Mouse (Mus musculus): ENCODE results near the gene Ptgdr.
"Not testable (repeated sequence)": the region's sequence is repeated elsewhere in the genome, so short reads cannot be mapped to it uniquely, and the experiment has no call there.

Ptgdr gene

DNA sequence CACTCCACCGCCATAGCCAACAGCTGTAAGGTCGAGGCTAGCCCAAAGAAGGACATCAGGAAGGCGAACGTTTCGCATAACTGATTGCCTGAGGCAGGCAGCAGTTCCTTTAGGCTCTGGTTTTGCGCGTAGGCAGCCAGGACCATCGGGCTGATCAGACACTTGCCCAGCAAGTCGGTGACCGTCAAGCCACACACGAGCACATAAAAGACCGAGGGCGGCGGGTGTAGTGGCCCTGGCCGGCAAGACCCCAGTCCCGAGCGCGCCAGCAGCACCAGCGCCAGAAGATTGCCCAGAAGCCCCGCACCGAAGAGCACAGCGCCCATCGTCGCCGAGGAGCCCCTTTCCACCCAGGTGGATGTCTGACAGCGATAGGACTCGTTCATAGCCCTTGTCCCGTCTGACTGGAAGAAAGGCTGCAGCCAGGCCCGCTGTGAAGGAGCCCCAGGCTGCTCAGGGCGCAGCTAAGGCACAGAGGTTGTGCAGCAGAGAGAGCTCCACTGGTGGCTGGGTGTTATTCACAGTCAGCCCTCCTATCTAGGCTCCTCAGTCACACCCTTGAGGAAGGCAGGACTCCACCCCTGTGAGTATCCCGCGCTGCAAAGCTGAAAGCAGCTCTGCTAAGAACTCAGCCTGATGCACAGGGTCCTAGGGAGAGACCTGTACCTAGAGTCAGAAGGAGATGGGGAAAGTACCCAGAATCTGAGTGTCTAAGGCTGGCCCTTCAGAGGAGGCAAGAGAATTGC, at the start of gene Ptgdr:
Gene Ptgdr, minus strand, starts transcription at position 508 of the 746 bp plus-strand sequence.
- no peak for DNase-seq

DNA sequence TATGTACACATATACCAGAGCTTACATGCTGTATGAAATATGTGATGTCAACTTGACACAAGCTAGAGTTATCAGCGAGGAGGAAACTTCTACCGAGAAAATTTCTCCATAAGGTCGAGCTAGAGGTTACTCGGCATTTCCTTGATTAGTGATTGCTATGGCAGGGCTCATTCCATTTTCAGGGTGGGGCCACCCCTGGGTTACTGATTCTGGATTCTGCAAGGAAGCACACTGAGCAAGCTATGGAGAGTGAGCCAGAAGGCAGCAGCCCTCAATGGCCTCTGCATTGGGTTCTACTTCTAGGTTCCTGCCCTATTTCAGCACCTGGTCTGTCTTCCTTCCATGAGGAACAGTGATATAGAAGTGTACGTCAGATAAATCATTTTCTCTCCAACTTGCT, 48.6 kb upstream of the Ptgdr start:
- DNase-seq, result no peak

GRCm38 (mm10) chr14:44904199-44904598, 45.0 kb upstream of the Ptgdr start:
- DNase-seq, result no peak

DNA sequence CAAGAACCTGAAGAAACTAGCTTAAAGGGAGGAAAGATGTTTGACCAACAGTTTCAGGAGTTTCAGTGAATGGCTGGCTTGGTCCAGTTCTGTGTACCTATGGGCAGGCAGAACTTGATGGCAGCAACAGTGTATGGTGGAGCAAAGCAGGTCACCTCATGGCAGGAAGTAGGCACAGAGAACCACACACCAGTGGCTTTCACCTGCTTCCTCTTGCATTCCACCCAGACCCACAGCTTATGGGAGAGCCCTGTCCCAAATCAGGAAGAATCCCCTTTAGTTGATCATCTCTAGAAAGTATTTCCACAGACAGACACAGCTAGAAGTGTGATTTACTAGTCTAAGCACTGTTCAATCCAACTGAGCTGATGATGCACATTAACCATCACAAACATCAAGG, 42.6 kb upstream of the Ptgdr start:
- not testable (repeated sequence) for DNase-seq

DNA sequence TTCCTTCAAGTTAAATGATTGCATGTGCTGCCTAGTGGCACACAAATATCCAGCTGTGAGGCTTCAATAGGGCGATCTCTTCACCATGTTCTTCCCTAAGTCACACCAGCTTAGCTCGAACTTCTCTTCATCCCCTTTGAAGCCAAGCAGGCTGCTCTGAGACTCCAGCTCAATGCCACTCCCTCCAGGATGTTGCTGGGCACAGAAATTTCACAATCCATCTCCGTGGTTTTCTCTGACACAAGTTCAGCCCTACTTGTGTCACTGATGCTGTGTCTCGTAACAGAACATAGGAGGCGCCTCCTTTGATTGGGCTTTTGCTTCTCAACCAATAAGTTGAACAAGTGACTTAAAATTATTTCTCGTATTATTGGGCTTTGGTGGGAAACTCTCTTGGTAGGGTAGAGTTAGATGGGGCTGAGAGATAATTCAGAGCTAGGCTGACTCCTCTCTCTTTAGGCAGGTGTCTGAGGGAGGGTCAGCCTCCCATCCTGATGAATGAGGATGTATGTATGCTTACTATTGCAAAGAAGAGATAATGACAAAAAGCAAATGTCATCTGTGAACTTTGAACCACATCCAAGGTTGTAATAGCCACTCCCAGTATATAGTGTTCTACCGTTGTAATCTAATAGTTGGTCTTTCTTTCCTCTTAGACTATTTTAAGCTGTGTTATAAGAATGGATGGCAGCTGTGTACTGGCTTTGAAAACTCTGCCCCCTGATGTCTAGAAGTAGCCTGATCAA, 32.4 kb upstream of the Ptgdr start:
- DNase-seq, result no peak

- no peak for DNase-seq
Measured at GRCm38 (mm10) chr14:44869686-44870085, 10.5 kb upstream of the Ptgdr start.

DNA sequence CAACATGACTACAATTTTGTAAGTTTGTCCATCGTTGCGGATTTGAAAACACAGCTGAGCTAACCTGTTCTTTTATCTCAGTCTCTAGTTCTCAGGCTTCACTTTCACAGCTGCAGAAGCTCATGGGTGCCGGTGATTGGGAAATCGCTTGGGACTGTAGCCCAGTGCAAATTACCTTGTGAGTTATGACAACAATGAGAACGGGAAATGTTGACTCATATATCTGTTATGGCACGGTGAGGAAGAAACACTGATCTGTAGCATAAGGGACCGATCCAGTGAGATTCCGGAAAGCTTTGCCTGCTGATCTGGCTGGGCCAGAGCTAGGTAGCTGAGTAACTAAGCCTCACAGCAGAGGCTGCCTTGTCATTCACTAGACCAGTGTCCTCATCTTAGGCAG, 6.5 kb upstream of the Ptgdr start:
- no peak for DNase-seq

- no peak for DNase-seq
Measured at GRCm38 (mm10) chr14:44863086-44863485, 3.9 kb upstream of the Ptgdr start.

- no peak for DNase-seq
Measured at GRCm38 (mm10) chr14:44861161-44861560, 2.0 kb upstream of the Ptgdr start.

DNA sequence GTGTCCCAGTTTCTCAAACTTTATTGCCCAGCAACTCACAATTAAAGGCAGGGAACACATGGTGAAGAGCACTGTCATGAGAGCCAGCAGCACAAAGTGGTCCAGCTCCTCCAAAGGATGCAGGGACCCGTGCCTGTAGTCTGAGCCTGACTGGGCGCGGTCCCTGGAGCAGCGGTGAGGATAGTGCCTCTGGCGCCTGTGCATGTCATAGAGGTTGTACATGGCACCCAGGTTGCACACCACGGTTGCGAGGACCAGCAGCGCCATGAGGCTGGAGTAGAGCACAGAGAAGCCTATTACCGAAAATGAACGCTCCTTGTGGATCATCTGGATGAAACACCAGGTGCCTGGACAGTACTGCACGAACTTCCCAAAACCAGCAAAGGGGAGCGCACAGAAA, 803 bp downstream of the Ptgdr start:
- no peak for DNase-seq

- DNase-seq, result not testable (repeated sequence)
Measured at GRCm38 (mm10) chr14:44850637-44851036, 8.5 kb downstream of the Ptgdr start.

- DNase-seq, result no peak
Measured at GRCm38 (mm10) chr14:44847740-44848139, 11.4 kb downstream of the Ptgdr start.

- DNase-seq, result peak; percentile 37
Measured at GRCm38 (mm10) chr14:44846558-44847263, 12.5 kb downstream of the Ptgdr start.

GRCm38 (mm10) chr14:44843768-44844755, 15.1 kb downstream of the Ptgdr start:
- no peak for DNase-seq

DNA sequence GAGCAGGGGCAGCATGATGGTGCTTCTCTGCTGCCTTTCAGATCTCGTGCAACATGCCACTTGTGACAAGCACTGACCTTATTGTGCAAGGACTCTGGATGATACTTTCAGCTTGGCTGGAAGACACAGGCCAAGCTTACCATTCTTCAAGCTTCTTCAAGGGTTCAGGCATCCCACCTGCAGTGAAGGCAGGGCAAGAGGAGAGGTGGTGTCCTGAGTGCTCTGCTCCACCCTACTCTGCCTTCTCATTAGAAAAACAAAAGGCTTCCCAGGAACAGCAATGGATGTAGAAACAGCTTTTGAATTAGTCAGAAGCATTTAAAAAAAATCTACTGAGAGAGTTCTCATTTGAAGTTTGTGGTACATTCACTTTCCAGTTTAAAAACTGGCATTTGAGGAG, 20.5 kb downstream of the Ptgdr start:
- DNase-seq, result no peak

- DNase-seq, result no peak
Measured at GRCm38 (mm10) chr14:44835132-44835531, 24.0 kb downstream of the Ptgdr start.

- not testable (repeated sequence) for DNase-seq
Measured at GRCm38 (mm10) chr14:44834134-44834533, 25.0 kb downstream of the Ptgdr start.

DNA sequence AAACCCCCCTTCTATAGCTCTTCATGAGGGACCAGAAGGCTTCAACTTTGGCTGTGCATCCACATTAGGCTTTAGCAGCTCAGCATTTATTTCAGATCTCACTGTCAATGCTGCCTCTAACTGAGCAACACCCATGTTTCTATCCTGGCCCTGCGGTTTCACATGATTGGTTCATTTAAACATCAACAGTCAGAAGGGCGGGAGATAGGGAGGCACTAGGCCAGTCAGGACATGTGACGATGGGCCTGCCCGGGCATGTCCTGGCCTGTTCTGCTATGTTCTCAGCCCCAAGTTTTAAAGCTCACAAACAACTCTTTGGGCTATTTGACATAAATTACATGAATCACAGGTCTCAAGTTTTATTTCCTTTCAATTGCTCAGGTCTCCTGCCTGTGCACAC, 26.1 kb downstream of the Ptgdr start:
- not testable (repeated sequence) for DNase-seq

DNA sequence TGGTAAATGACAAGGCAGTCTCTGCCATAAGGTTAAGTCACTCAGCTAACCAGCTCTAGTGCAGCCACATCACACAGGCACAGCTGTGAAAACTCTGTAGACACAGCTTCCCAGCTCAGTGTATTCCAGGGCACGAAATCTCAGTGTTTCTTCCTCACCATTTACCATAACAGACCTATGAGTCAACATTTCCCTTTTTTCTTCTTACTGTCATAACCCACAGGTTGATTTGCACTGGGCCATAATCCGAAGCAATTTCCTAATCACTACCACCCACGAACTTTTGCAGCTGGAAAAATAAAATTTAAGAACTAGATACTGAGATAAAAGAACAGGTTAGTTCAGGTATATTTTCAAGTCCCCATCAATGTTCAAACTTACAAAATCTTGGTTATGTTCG, 31.4 kb downstream of the Ptgdr start:
- no peak for DNase-seq

- DNase-seq, result no peak
Measured at GRCm38 (mm10) chr14:44821177-44822057, 37.8 kb downstream of the Ptgdr start.

- DNase-seq, result not testable (repeated sequence)
Measured at GRCm38 (mm10) chr14:44813152-44813551, 46.0 kb downstream of the Ptgdr start.
